Mouse (Mus musculus) 3T3-L1 (cell line): ENCODE measurements around the gene Megf8.

Experiments used
- DNase-seq: peaks from one replicate; pipeline ENCODE4 v3.0.0-alpha.2; 2015; ENCODE audit warnings: low read depth, low spot score

Gene Megf8

GRCm38 (mm10) chr7:25401551-25401950 lies 84.6 kb downstream of the Megf8 start:
- DNase-seq, result peak; percentile 55

DNA sequence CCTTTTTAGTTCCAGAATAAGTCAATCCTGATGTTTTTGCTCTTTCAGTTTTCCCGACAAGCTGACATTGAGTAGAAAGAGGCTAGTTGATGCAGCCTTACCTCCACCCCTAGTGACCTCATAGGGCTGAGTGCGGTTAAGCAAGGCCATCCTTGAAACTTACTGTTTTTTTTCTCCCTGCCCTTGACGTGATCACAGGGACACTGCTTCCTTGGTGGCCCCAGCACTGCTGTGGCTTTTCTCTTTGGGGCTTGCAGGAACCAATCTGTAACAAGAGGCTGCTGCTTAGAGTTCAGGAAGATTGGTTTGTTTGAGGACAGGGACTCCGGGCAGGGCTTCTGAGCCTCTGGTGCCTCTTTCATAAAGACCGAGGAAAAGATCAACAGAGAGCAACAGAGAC lies 85.0 kb downstream of the Megf8 start:
- no peak for DNase-seq

DNA sequence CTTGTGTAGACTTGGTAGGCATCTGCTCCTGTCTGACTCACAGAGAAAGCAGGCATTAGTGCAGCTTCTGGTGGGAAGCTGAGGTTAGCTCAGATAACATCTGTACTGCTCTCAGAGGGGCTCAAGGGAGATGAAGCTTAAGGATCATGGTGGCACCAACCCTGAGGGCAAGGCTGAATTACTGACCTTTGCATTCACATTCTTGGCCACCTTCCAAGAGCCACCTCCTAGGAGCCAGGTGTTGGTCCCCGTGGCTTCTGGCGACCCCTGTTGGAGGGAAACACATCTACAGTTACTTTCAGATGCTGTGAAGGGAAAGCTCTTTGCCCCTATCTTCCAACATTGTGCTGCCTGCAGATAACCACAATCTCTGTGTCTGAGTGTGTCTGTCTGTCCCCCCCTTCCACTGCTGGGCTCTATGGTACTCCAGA lies 85.7 kb downstream of the Megf8 start:
- peak; percentile 79 for DNase-seq

- no peak for DNase-seq
Observed at GRCm38 (mm10) chr7:25406468-25406867, 89.5 kb downstream of the Megf8 start.

DNA sequence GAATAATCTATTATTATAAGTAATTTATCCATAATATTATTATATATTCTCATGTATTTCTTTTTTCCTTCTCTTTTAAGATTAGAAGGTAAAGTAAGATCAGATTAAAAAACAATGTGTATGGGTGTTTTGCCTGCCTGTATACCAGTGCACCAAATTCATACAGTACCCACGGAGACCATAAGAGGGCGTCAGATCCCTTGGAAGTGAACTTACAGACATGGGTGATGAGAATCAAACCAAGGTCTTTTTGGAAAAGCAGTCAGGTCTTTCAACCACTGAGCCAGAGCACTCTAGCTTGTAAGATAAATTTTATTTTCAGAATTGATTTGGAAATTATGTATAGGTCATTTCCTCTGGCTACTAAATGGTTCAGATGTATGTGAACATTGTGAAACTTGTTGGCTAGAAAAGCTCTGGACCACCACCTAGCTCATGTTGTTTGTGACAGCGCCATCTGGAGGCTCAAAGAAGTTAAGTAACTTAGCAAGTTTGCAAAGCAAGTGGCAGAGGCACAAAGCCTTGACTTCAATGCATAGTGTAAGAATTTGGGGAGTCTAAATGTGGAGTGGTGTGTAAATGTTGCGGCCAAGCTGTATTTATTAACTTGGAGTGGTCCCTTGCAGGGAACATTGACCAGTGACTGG lies 92.3 kb downstream of the Megf8 start:
- peak; percentile 68 for DNase-seq

- DNase-seq, result peak; percentile 67
Observed at GRCm38 (mm10) chr7:25410969-25411615, 94.1 kb downstream of the Megf8 start.

- no peak for DNase-seq
Observed at GRCm38 (mm10) chr7:25411861-25412260, 94.9 kb downstream of the Megf8 start.

DNA sequence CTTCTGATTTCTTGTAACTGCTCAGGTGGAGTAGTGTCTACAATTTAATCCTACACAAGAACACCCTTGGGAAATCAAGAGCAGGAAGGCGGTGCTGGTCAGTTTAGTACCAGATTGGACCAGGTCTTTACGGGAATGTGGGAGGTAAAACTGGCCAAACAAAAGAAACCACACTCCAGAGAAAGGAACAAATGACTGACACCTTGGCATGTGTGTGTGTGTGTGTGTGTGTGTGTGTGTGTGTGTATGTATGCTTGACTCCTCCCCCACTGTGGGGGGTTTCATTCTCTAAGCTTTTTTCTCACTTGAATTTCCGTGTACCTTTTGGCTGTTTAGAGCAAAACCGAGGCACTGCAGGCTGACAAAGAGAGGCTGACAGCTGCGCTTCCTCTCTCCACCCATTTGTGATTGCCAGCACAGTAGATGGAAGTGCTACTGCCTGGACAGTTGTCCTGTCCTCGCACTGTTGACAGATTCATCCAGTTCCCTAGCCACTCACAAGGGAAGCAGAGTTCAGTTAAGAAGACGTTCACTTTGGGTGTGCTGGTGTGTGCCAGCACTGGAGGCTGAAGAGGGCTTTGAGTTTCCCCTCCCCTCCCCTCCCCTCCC lies 96.0 kb downstream of the Megf8 start, which contains the start of gene Cxcl17:
Cxcl17 (minus strand) TSS at position 54 of the 609 bp plus-strand sequence.
- no peak for DNase-seq
